Mouse (Mus musculus): ENCODE results near the gene Wdfy3. TPM values are rescaled to one million over a fixed set of nuclear protein-coding genes. Genes with fewer than 3 reads are reported as not detected.

Gene Wdfy3
- polyA plus RNA-seq, 1 experiment from 2014 or later, result 29.0 TPM

DNA sequence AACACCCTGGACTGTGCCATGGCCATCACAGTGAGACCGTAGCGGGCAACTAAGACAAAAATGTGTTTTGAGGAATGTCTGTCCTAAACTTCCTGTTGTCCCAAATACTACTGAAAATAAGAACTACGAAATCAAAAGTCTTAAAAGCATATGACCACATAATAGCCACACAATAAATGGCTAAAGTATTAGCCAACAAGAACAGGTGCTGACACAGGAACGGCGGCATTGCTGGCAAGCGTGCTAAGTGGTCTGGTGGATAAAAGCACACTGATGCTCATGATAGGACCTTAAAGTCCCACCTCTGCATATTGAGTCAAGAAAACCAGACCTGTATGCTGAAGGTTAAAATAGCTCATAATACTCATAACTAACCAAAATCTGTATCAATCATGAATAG lies 3.3 kb downstream of the Wdfy3 start:
- Histone ChIP-seq H3K27me3 (ENCODE audit: control insufficient read depth, insufficient read depth, low read length) (no peaks in the 10 kb centered on the region), H3K36me3 (ENCODE audit: control insufficient read depth, insufficient read depth, low read length) (no peaks in the 10 kb centered on the region), H3K4me3 (ENCODE audit: low read depth, low read length) (no peak overlapping the region), H3K4me1 (ENCODE audit: control insufficient read depth, insufficient read depth, low read length) (peaks cover 8% of the 10 kb centered on the region), H3K9me3 (ENCODE audit: control insufficient read depth, low read length) (no peaks in the 10 kb centered on the region), H3K27ac (ENCODE audit: low read depth, low read length) (no peak overlapping the region), H3K9ac (ENCODE audit: low read length) (no peak overlapping the region), H3K4me2 (ENCODE audit: low read depth) (no peak overlapping the region)
- WGBS, result 95% methylated on average over 6 of the region's 6 CpGs
- no peak for ATAC-seq (ENCODE audit: insufficient read depth, low FRiP score, low TSS enrichment)
- DNase-seq (ENCODE audit: low spot score), result no peak

DNA sequence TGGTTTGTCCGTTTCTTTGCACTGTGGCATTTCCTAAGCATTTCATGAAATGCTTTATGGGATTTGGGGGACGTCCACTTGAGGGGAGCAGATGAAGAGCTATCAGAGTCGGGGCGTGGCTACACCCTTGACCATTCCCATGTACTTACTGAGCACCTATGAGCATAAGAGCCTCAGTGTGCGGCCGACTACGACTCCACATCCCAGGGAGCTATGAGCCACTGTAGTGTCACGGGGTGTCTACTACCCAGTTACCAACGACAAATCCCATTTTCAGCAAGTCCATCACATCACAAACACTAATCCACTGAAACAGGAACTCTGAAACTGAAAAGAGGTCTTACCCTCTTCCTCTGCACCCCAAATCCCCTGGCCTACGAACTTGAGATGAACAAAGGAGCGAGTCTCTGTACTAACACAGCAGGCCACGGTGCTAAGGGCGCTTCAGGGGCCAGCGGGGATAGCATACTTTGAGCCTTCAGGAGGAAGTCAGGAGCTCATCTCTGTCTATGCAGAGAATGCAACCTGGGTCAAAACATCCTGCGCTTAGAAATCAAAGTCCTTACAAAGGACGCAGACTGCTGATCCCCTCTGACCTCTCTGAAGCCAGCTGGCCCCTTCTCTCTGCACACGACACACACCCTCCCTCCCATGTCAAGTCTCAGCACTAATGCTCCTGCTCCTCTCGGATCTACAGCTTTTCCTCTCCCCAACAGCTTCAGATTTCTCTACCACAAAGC lies 6.5 kb downstream of the Wdfy3 start:
- H3K27ac ChIP-seq (ENCODE audit: low read depth, low read length), result no peak overlapping the region
- no peak for DNase-seq (ENCODE audit: low spot score)
- no peak for ATAC-seq (ENCODE audit: insufficient read depth, low FRiP score, low TSS enrichment)

DNA sequence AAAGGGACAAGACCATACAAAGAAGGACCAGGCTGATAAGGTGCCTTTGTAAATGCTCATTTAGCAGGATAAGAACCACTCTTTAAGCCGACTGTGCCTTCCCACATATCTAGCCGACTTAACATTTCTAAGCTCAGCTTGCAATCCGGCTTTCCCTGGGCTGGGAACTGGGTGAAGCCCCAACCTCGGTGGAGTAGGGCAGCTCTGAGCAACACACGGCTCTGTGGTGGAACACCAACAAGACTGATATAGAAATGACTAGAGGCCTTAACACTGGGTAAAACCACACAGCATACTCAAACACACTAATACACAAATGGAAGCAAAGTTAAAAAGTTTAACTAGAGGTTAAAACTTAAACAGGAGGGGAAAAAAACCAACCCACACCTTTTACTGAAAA lies 7.9 kb downstream of the Wdfy3 start:
- Histone ChIP-seq H3K36me3 (ENCODE audit: control insufficient read depth, insufficient read depth, low read length) (no peaks in the 10 kb centered on the region), H3K9ac (ENCODE audit: low read length) (no peak overlapping the region), H3K4me2 (ENCODE audit: low read depth) (no peak overlapping the region), H3K27ac (ENCODE audit: low read depth, low read length) (no peak overlapping the region), H3K4me3 (ENCODE audit: low read depth, low read length) (no peak overlapping the region), H3K27me3 (ENCODE audit: control insufficient read depth, insufficient read depth, low read length) (no peaks in the 10 kb centered on the region), H3K9me3 (ENCODE audit: control insufficient read depth, low read length) (no peaks in the 10 kb centered on the region), H3K4me1 (ENCODE audit: control insufficient read depth, insufficient read depth, low read length) (peaks cover 8% of the 10 kb centered on the region; the same call in 1 of the 2 replicates)
- 83% methylated on average over 5 of the region's 5 CpGs for WGBS
- ATAC-seq (ENCODE audit: insufficient read depth, low FRiP score, low TSS enrichment), result no peak
- no peak for DNase-seq (ENCODE audit: low spot score)

More for the DNA sequence above, 6.5 kb downstream of the Wdfy3 start:
- no peaks in the 10 kb centered on the region for H3K36me3 ChIP-seq (ENCODE audit: control insufficient read depth, insufficient read depth, low read length)
- H3K9ac ChIP-seq (ENCODE audit: low read length), result no peak overlapping the region
- H3K27me3 ChIP-seq (ENCODE audit: control insufficient read depth, insufficient read depth, low read length), result no peaks in the 10 kb centered on the region
- H3K4me2 ChIP-seq (ENCODE audit: low read depth), result no peak overlapping the region
- H3K4me1 ChIP-seq (ENCODE audit: control insufficient read depth, insufficient read depth, low read length), result peaks cover 8% of the 10 kb centered on the region; the same call in 1 of the 2 replicates
- H3K4me3 ChIP-seq (ENCODE audit: low read depth, low read length), result no peak overlapping the region
- H3K9me3 ChIP-seq (ENCODE audit: control insufficient read depth, low read length), result no peaks in the 10 kb centered on the region
- WGBS, result 63% methylated on average over 18 of the region's 18 CpGs

- Histone ChIP-seq H3K4me3 (ENCODE audit: low read depth, low read length) (no peak overlapping the region), H3K36me3 (ENCODE audit: control insufficient read depth, insufficient read depth, low read length) (no peaks in the 10 kb centered on the region), H3K9me3 (ENCODE audit: control insufficient read depth, low read length) (no peaks in the 10 kb centered on the region), H3K4me1 (ENCODE audit: control insufficient read depth, insufficient read depth, low read length) (peaks cover 9% of the 10 kb centered on the region), H3K4me2 (ENCODE audit: low read depth) (no peak overlapping the region), H3K27ac (ENCODE audit: low read depth, low read length) (no peak overlapping the region), H3K27me3 (ENCODE audit: control insufficient read depth, insufficient read depth, low read length) (no peaks in the 10 kb centered on the region), H3K9ac (ENCODE audit: low read length) (no peak overlapping the region)
- ATAC-seq (ENCODE audit: insufficient read depth, low FRiP score, low TSS enrichment) (no peak), DNase-seq (ENCODE audit: low spot score) (no peak)
- WGBS, result 66% methylated on average over 7 of the region's 7 CpGs
These were observed 13.8 kb downstream of the Wdfy3 start for GRCm38 (mm10) chr5:102055946-102056345.

DNA sequence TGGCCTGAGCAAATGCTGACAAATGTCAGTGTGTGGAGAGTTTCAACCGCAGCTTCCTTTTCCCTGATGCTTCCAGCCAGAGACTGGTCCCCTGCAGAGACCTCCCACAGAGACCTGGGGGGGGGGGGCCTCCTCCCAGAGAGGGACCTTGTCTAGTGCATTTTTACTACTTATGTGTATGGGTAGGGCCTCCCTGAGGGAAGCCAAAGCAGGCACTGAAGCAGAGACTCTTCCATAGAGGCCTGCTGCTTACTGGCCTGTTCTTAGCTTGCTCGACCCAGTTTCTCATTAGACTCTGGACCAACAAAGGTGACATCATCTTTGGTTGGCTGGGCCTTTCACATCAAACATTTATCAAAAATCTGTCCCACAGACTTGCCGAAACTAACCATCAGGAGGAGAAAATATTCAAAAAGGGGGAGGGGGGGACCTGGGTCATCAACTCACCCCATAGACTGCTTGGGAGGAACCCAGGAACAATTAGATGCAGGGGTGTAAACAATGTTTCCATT lies 14.5 kb downstream of the Wdfy3 start:
- H3K9me3 ChIP-seq (ENCODE audit: control insufficient read depth, low read length), result no peaks in the 10 kb centered on the region
- no peak overlapping the region for H3K4me3 ChIP-seq (ENCODE audit: low read depth, low read length)
- H3K4me1 ChIP-seq (ENCODE audit: control insufficient read depth, insufficient read depth, low read length), result peaks cover 9% of the 10 kb centered on the region
- 23% methylated on average over 3 of the region's 3 CpGs for WGBS
- DNase-seq (ENCODE audit: low spot score) (no peak), ATAC-seq (ENCODE audit: insufficient read depth, low FRiP score, low TSS enrichment) (no peak)
- no peak overlapping the region for H3K9ac ChIP-seq (ENCODE audit: low read length)
- H3K4me2 ChIP-seq (ENCODE audit: low read depth), result no peak overlapping the region
- no peaks in the 10 kb centered on the region for H3K27me3 ChIP-seq (ENCODE audit: control insufficient read depth, insufficient read depth, low read length)
- H3K27ac ChIP-seq (ENCODE audit: low read depth, low read length), result no peak overlapping the region
- no peaks in the 10 kb centered on the region for H3K36me3 ChIP-seq (ENCODE audit: control insufficient read depth, insufficient read depth, low read length)

DNA sequence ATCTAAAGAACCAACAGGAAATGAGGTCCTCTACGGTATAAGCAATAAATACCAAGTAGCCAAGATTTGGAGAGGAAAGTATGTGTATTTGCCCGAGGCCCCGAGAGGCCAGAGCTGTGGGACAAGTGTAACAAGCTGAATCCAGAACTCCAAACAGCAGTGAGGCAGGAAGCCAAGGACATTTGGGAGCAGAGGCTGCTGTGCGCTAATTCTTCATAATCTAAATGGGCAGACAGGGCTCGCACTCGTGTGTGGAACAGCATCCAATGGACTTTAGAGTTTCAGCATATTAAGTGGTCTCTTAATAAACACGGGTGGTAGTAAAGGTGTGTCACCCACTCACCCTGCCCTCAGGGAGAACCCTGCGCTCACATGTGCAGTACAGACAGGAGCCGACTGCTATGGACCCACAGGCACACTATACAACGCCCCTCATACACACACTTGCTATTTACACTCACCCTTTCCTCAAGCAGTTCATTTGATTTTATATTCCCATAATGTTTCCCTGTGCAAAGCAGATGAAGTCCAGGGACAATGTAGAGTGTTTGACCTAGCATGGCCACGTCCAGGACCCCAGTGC lies 15.1 kb downstream of the Wdfy3 start:
- no peak overlapping the region for H3K4me3 ChIP-seq (ENCODE audit: low read depth, low read length)
- H3K27me3 ChIP-seq (ENCODE audit: control insufficient read depth, insufficient read depth, low read length), result no peaks in the 10 kb centered on the region
- DNase-seq (ENCODE audit: low spot score) (no peak), ATAC-seq (ENCODE audit: insufficient read depth, low FRiP score, low TSS enrichment) (no peak)
- peaks cover 9% of the 10 kb centered on the region for H3K4me1 ChIP-seq (ENCODE audit: control insufficient read depth, insufficient read depth, low read length)
- no peaks in the 10 kb centered on the region for H3K36me3 ChIP-seq (ENCODE audit: control insufficient read depth, insufficient read depth, low read length)
- no peak overlapping the region for H3K9ac ChIP-seq (ENCODE audit: low read length)
- no peaks in the 10 kb centered on the region for H3K9me3 ChIP-seq (ENCODE audit: control insufficient read depth, low read length)
- WGBS, result 76% methylated on average over 11 of the region's 11 CpGs
- no peak overlapping the region for H3K27ac ChIP-seq (ENCODE audit: low read depth, low read length)
- H3K4me2 ChIP-seq (ENCODE audit: low read depth), result no peak overlapping the region

GRCm38 (mm10) chr5:102052906-102053305 lies 16.8 kb downstream of the Wdfy3 start:
- H3K9me3 ChIP-seq (ENCODE audit: control insufficient read depth, low read length), result no peaks in the 10 kb centered on the region
- DNase-seq (ENCODE audit: low spot score) (no peak), ATAC-seq (ENCODE audit: insufficient read depth, low FRiP score, low TSS enrichment) (no peak)
- H3K4me2 ChIP-seq (ENCODE audit: low read depth), result no peak overlapping the region
- H3K4me3 ChIP-seq (ENCODE audit: low read depth, low read length), result no peak overlapping the region
- no peaks in the 10 kb centered on the region for H3K36me3 ChIP-seq (ENCODE audit: control insufficient read depth, insufficient read depth, low read length)
- WGBS, result 67% methylated on average over 6 of the region's 6 CpGs
- H3K9ac ChIP-seq (ENCODE audit: low read length), result no peak overlapping the region
- peaks cover 9% of the 10 kb centered on the region for H3K4me1 ChIP-seq (ENCODE audit: control insufficient read depth, insufficient read depth, low read length)
- H3K27ac ChIP-seq (ENCODE audit: low read depth, low read length), result no peak overlapping the region
- no peaks in the 10 kb centered on the region for H3K27me3 ChIP-seq (ENCODE audit: control insufficient read depth, insufficient read depth, low read length)

GRCm38 (mm10) chr5:102052465-102052864 lies 17.3 kb downstream of the Wdfy3 start:
- Histone ChIP-seq H3K9me3 (ENCODE audit: control insufficient read depth, low read length) (no peaks in the 10 kb centered on the region), H3K36me3 (ENCODE audit: control insufficient read depth, insufficient read depth, low read length) (no peaks in the 10 kb centered on the region), H3K9ac (ENCODE audit: low read length) (no peak overlapping the region), H3K27ac (ENCODE audit: low read depth, low read length) (no peak overlapping the region), H3K4me2 (ENCODE audit: low read depth) (no peak overlapping the region), H3K27me3 (ENCODE audit: control insufficient read depth, insufficient read depth, low read length) (no peaks in the 10 kb centered on the region), H3K4me3 (ENCODE audit: low read depth, low read length) (no peak overlapping the region), H3K4me1 (ENCODE audit: control insufficient read depth, insufficient read depth, low read length) (peaks cover 9% of the 10 kb centered on the region)
- no peak for DNase-seq (ENCODE audit: low spot score)
- ATAC-seq (ENCODE audit: insufficient read depth, low FRiP score, low TSS enrichment), result no peak
- 76% methylated on average over 4 of the region's 4 CpGs for WGBS

DNA sequence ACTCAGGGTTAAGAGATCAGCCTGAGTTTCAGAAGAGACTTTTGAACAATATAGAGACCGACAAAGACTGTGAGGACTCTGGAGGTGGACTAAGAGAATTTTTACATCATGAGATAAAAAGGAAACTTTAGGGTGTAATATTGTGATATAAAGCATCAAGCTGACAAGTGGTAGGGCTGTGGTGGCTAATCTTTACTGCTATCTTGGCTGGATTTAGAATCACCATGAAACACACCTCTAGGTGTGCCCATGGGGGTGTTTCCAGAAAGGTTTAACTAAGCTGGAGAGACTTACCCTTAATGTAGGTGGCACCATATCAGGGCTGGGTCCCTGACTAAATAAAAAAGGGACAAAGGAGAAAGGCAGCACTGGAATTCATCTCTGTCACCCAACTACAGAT lies 19.0 kb downstream of the Wdfy3 start:
- WGBS, result 91% methylated on average over 1 of the region's 1 CpGs
- DNase-seq (ENCODE audit: low spot score) (no peak), ATAC-seq (ENCODE audit: insufficient read depth, low FRiP score, low TSS enrichment) (no peak)
- no peaks in the 10 kb centered on the region for H3K9me3 ChIP-seq (ENCODE audit: control insufficient read depth, low read length)
- H3K9ac ChIP-seq (ENCODE audit: low read length), result no peak overlapping the region
- H3K27me3 ChIP-seq (ENCODE audit: control insufficient read depth, insufficient read depth, low read length), result no peaks in the 10 kb centered on the region
- peaks cover 9% of the 10 kb centered on the region for H3K4me1 ChIP-seq (ENCODE audit: control insufficient read depth, insufficient read depth, low read length)
- no peaks in the 10 kb centered on the region for H3K36me3 ChIP-seq (ENCODE audit: control insufficient read depth, insufficient read depth, low read length)
- no peak overlapping the region for H3K4me3 ChIP-seq (ENCODE audit: low read depth, low read length)
- no peak overlapping the region for H3K27ac ChIP-seq (ENCODE audit: low read depth, low read length)
- H3K4me2 ChIP-seq (ENCODE audit: low read depth), result no peak overlapping the region
